Mouse (Mus musculus) hindbrain, embryonic 12.5 days (tissue): ENCODE data around the gene Vps26b. TPM values are rescaled to one million over a fixed set of nuclear protein-coding genes. Genes with fewer than 3 reads are reported as not detected.

Source experiments
- ATAC-seq: fragments of 200-750 bp; cut with Nextera tagmentation; 2 replicates; pipeline ENCODE4 v1.8.0; 2017; ENCODE audit warnings: moderate TSS enrichment; ENCODE audit not compliant: low FRiP score
- H3K27ac ChIP-seq: fragments of 300-500 bp; sonication (generic); 2 replicates; pipeline ENCODE4 v1.5.1; 2016; ENCODE audit warnings: mild to moderate bottlenecking
- H3K27me3 ChIP-seq: fragments of 300-500 bp; sonication (generic); 2 replicates; pipeline ENCODE4 v1.6.1; 2016; ENCODE audit warnings: mild to moderate bottlenecking
- H3K36me3 ChIP-seq: fragments of 300-500 bp; sonication (generic); 2 replicates; pipeline ENCODE4 v1.6.1; 2016; ENCODE audit warnings: mild to moderate bottlenecking
- H3K4me1 ChIP-seq: fragments of 300-500 bp; sonication (generic); 2 replicates; pipeline ENCODE4 v1.6.1; 2016
- H3K4me2 ChIP-seq: fragments of 300-500 bp; sonication (generic); replicated peaks from 2 replicates; pipeline ENCODE4 v1.6.1; 2016; ENCODE audit warnings: mild to moderate bottlenecking
- H3K4me3 ChIP-seq: fragments of 300-500 bp; sonication (generic); 2 replicates; pipeline ENCODE4 v1.5.1; 2016; ENCODE audit warnings: mild to moderate bottlenecking
- H3K9ac ChIP-seq: fragments of 300-500 bp; sonication (generic); 2 replicates; pipeline ENCODE4 v1.6.1; 2016; ENCODE audit warnings: mild to moderate bottlenecking, moderate library complexity
- H3K9me3 ChIP-seq: fragments of 300-500 bp; sonication (generic); replicated peaks from 2 replicates; pipeline ENCODE4 v1.6.1; 2016; ENCODE audit warnings: mild to moderate bottlenecking
- WGBS: fragments of 180-500 bp; shearing (Covaris S2); methylation state at CpG from one replicate; pipeline ENCODE4 v1.1.7; 2016; 5-methylcytosine and 5-hydroxymethylcytosine counted together
- polyA plus RNA-seq: library from polyadenylated mRNA; unstranded; fragments of >200 nt; fragmentation: Nextera tagmentation; extraction: Ambion mirVana; gene quantifications from 2 replicates; pipeline ENCODE4 v1.2.1, GENCODE M21; 2016

Gene Vps26b
- polyA plus RNA-seq, 1 experiment from 2014 or later = 68.6 TPM

GRCm38 (mm10) chr9:27011572-27011971 is 18.3 kb downstream of the Vps26b start:
- H3K9ac ChIP-seq = no peak overlapping the region
- H3K9me3 ChIP-seq = no peaks in the 10 kb centered on the region
- peaks cover 92% of the 10 kb centered on the region for H3K36me3 ChIP-seq
- no peak overlapping the region for H3K27ac ChIP-seq
- ATAC-seq = no peak
- H3K4me1 ChIP-seq = no peaks in the 10 kb centered on the region
- H3K27me3 ChIP-seq = no peaks in the 10 kb centered on the region
- WGBS = 89% methylated on average over 4 of the region's 4 CpGs
- H3K4me2 ChIP-seq = no peak overlapping the region
- no peak overlapping the region for H3K4me3 ChIP-seq

GRCm38 (mm10) chr9:27009231-27009630 is 20.6 kb downstream of the Vps26b start:
- H3K36me3 ChIP-seq = peaks cover 91% of the 10 kb centered on the region
- H3K4me1 ChIP-seq = no peaks in the 10 kb centered on the region
- no peak overlapping the region for H3K27ac ChIP-seq
- H3K9ac ChIP-seq = no peak overlapping the region
- no peak overlapping the region for H3K4me3 ChIP-seq
- 78% methylated on average over 5 of the region's 5 CpGs for WGBS
- ATAC-seq = no peak
- no peak overlapping the region for H3K4me2 ChIP-seq
- no peaks in the 10 kb centered on the region for H3K9me3 ChIP-seq
- no peaks in the 10 kb centered on the region for H3K27me3 ChIP-seq

GRCm38 (mm10) chr9:27006866-27007265 is 23.0 kb downstream of the Vps26b start:
- Histone ChIP-seq H3K9ac (no peak overlapping the region), H3K4me3 (no peak overlapping the region), H3K9me3 (no peaks in the 10 kb centered on the region), H3K27me3 (no peaks in the 10 kb centered on the region), H3K36me3 (peaks cover 82% of the 10 kb centered on the region), H3K27ac (no peak overlapping the region), H3K4me2 (no peak overlapping the region), H3K4me1 (no peaks in the 10 kb centered on the region)
- WGBS = 92% methylated on average over 5 of the region's 5 CpGs
- no peak for ATAC-seq

GRCm38 (mm10) chr9:27005933-27006332 is 23.9 kb downstream of the Vps26b start:
- Histone ChIP-seq H3K9me3 (no peaks in the 10 kb centered on the region), H3K36me3 (peaks cover 74% of the 10 kb centered on the region), H3K4me1 (peaks cover 5% of the 10 kb centered on the region), H3K4me2 (no peak overlapping the region), H3K27ac (no peak overlapping the region), H3K27me3 (no peaks in the 10 kb centered on the region), H3K4me3 (no peak overlapping the region), H3K9ac (no peak overlapping the region)
- no peak for ATAC-seq
- WGBS = 78% methylated on average over 1 of the region's 1 CpGs

- H3K4me2 ChIP-seq = no peak overlapping the region
- H3K27me3 ChIP-seq = no peaks in the 10 kb centered on the region
- no peaks in the 10 kb centered on the region for H3K9me3 ChIP-seq
- H3K4me3 ChIP-seq = no peak overlapping the region
- peaks cover 69% of the 10 kb centered on the region for H3K36me3 ChIP-seq
- H3K9ac ChIP-seq = no peak overlapping the region
- H3K4me1 ChIP-seq = peaks cover 12% of the 10 kb centered on the region
- 88% methylated on average over 3 of the region's 3 CpGs for WGBS
- H3K27ac ChIP-seq = no peak overlapping the region
- no peak for ATAC-seq
Measured at GRCm38 (mm10) chr9:27005231-27005630, 24.6 kb downstream of the Vps26b start.

- Histone ChIP-seq H3K4me2 (peak within 1 kb of the TSS; percentile 68), H3K9me3 (no peaks in the 10 kb centered on the region), H3K27ac (peak within 1 kb of the TSS; percentile 64), H3K36me3 (peaks cover 18% of the 10 kb centered on the region), H3K27me3 (no peaks in the 10 kb centered on the region), H3K9ac (peak within 1 kb of the TSS; percentile 80), H3K4me3 (peak within 1 kb of the TSS; percentile 54), H3K4me1 (peaks cover 20% of the 10 kb centered on the region)
- ATAC-seq = peak; percentile 100
- WGBS = under 1% methylated on average over 35 of the region's 35 CpGs
Measured at GRCm38 (mm10) chr9:26999461-27000395, 30.1 kb downstream of the Vps26b start, which contains the start of the genes Acad8 and Thyn1. TSS of gene Acad8 (minus strand) at chr9:26999566. TSS of gene Thyn1 (plus strand) at chr9:26999710.

GRCm38 (mm10) chr9:26998669-26999460 is 31.0 kb downstream of the Vps26b start:
- H3K4me1 ChIP-seq = peaks cover 20% of the 10 kb centered on the region
- no peaks in the 10 kb centered on the region for H3K9me3 ChIP-seq
- peak overlapping the region; percentile 80 for H3K9ac ChIP-seq
- H3K27ac ChIP-seq = peak overlapping the region; percentile 64
- no peaks in the 10 kb centered on the region for H3K27me3 ChIP-seq
- WGBS = 5% methylated on average over 29 of the region's 29 CpGs
- peak; percentile 76 for ATAC-seq
- H3K4me3 ChIP-seq = peak overlapping the region; percentile 54
- H3K36me3 ChIP-seq = peaks cover 10% of the 10 kb centered on the region; the same call in 1 of the 2 replicates
- H3K4me2 ChIP-seq = peak overlapping the region; percentile 68

GRCm38 (mm10) chr9:26997501-26997900 is 32.4 kb downstream of the Vps26b start:
- Histone ChIP-seq H3K9ac (no peak overlapping the region), H3K4me2 (no peak overlapping the region), H3K4me1 (peaks cover 20% of the 10 kb centered on the region), H3K9me3 (no peaks in the 10 kb centered on the region), H3K36me3 (no peaks in the 10 kb centered on the region), H3K4me3 (no peak overlapping the region), H3K27me3 (no peaks in the 10 kb centered on the region), H3K27ac (no peak overlapping the region)
- ATAC-seq = no peak
- WGBS = 87% methylated on average over 2 of the region's 2 CpGs

GRCm38 (mm10) chr9:26997062-26997461 is 32.8 kb downstream of the Vps26b start:
- WGBS = 93% methylated on average over 3 of the region's 3 CpGs
- Histone ChIP-seq H3K4me3 (no peak overlapping the region), H3K4me1 (peaks cover 20% of the 10 kb centered on the region), H3K36me3 (peaks cover under 1% of the 10 kb centered on the region; the same call in 1 of the 2 replicates), H3K27ac (no peak overlapping the region), H3K9me3 (no peaks in the 10 kb centered on the region), H3K9ac (no peak overlapping the region), H3K4me2 (no peak overlapping the region), H3K27me3 (no peaks in the 10 kb centered on the region)
- ATAC-seq = no peak

GRCm38 (mm10) chr9:26993900-26994299 is 36.0 kb downstream of the Vps26b start:
- no peak overlapping the region for H3K4me2 ChIP-seq
- peaks cover 5% of the 10 kb centered on the region; the same call in 1 of the 2 replicates for H3K4me1 ChIP-seq
- H3K9me3 ChIP-seq = no peaks in the 10 kb centered on the region
- no peaks in the 10 kb centered on the region for H3K27me3 ChIP-seq
- no peak overlapping the region for H3K4me3 ChIP-seq
- no peak for ATAC-seq
- H3K9ac ChIP-seq = no peak overlapping the region
- H3K36me3 ChIP-seq = peaks cover 32% of the 10 kb centered on the region
- H3K27ac ChIP-seq = no peak overlapping the region
- WGBS = 77% methylated on average over 3 of the region's 3 CpGs

GRCm38 (mm10) chr9:26993118-26993517 is 36.7 kb downstream of the Vps26b start:
- Histone ChIP-seq H3K9me3 (no peaks in the 10 kb centered on the region), H3K36me3 (peaks cover 40% of the 10 kb centered on the region), H3K4me3 (no peak overlapping the region), H3K4me2 (no peak overlapping the region), H3K4me1 (peaks cover 3% of the 10 kb centered on the region; the same call in 1 of the 2 replicates), H3K27ac (no peak overlapping the region), H3K27me3 (no peaks in the 10 kb centered on the region), H3K9ac (no peak overlapping the region)
- WGBS = 97% methylated on average over 10 of the region's 10 CpGs
- no peak for ATAC-seq

GRCm38 (mm10) chr9:26990181-26990580 is 39.7 kb downstream of the Vps26b start:
- Histone ChIP-seq H3K27me3 (no peaks in the 10 kb centered on the region), H3K9ac (no peak overlapping the region), H3K36me3 (peaks cover 57% of the 10 kb centered on the region), H3K4me1 (no peaks in the 10 kb centered on the region), H3K27ac (no peak overlapping the region), H3K9me3 (no peaks in the 10 kb centered on the region), H3K4me3 (no peak overlapping the region), H3K4me2 (no peak overlapping the region)
- ATAC-seq = no peak
- WGBS = 94% methylated on average over 4 of the region's 4 CpGs
